Mouse (Mus musculus): ENCODE results near the gene Fbxo48. TPM values are rescaled to one million over a fixed set of nuclear protein-coding genes. Genes with fewer than 3 reads are reported as not detected.

Fbxo48 gene
- 1.7 and 2.2 TPM in 2 replicates for polyA plus RNA-seq (2015; fragmentation: Nextera tagmentation; extraction: Ambion mirVana)

DNA sequence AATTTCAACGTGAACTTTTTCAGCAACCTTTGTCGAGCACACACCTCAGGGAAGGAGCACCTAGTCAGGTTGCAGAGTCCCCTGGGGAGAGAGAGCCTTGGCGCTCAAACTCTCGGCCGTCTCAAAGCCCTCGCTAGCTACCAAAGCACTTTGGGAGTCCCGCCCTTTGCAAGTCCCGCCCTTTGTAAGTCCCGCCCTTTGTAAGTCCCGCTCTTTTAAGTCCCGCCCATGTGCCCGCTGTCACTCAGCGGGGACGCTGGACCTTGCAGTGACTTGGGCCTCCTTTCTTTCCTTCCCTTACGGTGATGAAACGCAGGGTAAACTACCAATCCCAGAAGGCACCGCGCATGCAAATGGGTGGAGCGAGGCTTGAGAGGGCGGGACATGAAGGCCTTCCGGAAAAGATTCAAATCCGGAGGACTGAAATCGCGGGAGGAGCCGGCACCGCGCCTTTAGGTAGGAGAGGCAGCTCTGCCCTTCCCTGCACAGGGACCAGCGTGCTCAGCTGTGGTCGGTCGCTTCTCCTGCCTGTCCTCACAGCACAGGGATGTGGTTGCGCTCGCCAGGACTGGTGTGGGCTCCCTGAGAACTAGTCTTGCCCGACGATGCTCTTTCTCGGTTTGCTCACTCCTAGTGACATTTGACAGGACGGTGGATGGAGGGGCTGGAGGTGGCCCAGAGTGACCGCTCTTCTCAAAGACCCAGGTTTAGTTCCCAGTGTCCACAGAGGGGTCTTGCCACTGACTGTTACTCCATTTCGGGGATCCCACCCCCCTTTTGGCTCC is at the start of gene Fbxo48:
Gene Fbxo48 (plus strand): TSS at position 400 of the 785 bp plus-strand sequence.
- H3K27me3 ChIP-seq = no peaks in the 10 kb centered on the region
- under 1% methylated on average over 38 of the region's 38 CpGs for WGBS
- H3K36me3 ChIP-seq = 0 out of 2 replicates have a peak, but pooled peaks cover 3% of the 10 kb centered on the region
- peak within 1 kb of the TSS; percentile 63 for H3K27ac ChIP-seq
- peak within 1 kb of the TSS; percentile 76 for H3K9ac ChIP-seq
- peaks cover 16% of the 10 kb centered on the region for H3K4me1 ChIP-seq
- peak within 1 kb of the TSS; percentile 69 for H3K4me2 ChIP-seq
- H3K4me3 ChIP-seq = peak within 1 kb of the TSS; percentile 60
- peak; percentile 99 for ATAC-seq (ENCODE audit: insufficient number of reproducible peaks, insufficient read depth, low FRiP score, low TSS enrichment, low read depth)
- no peaks in the 10 kb centered on the region for H3K9me3 ChIP-seq

- Histone ChIP-seq H3K4me1 (peaks cover 12% of the 10 kb centered on the region), H3K9ac (no peak overlapping the region), H3K36me3 (peaks cover 22% of the 10 kb centered on the region), H3K27me3 (0 out of 2 replicates have a peak, but pooled peaks cover 5% of the 10 kb centered on the region), H3K9me3 (no peaks in the 10 kb centered on the region), H3K4me2 (no peak overlapping the region), H3K4me3 (no peak overlapping the region), H3K27ac (no peak overlapping the region)
- 60% methylated on average over 8 of the region's 8 CpGs for WGBS
- no peak for ATAC-seq (ENCODE audit: insufficient number of reproducible peaks, insufficient read depth, low FRiP score, low TSS enrichment, low read depth)
Measured at GRCm38 (mm10) chr11:16904302-16905011, 46.7 kb upstream of the Fbxo48 start.

- H3K4me1 ChIP-seq = peaks cover 12% of the 10 kb centered on the region
- no peak for ATAC-seq (ENCODE audit: insufficient number of reproducible peaks, insufficient read depth, low FRiP score, low TSS enrichment, low read depth)
- peaks cover 22% of the 10 kb centered on the region for H3K36me3 ChIP-seq
- 0 out of 2 replicates have a peak, but pooled peaks cover 5% of the 10 kb centered on the region for H3K27me3 ChIP-seq
- 30% methylated on average over 3 of the region's 3 CpGs for WGBS
- H3K4me3 ChIP-seq = no peak overlapping the region
- no peak overlapping the region for H3K9ac ChIP-seq
- H3K4me2 ChIP-seq = no peak overlapping the region
- H3K27ac ChIP-seq = no peak overlapping the region
- H3K9me3 ChIP-seq = no peaks in the 10 kb centered on the region
Measured at GRCm38 (mm10) chr11:16905012-16905332, 46.2 kb upstream of the Fbxo48 start.

- 98% methylated on average over 2 of the region's 2 CpGs for WGBS
- no peak overlapping the region for H3K9ac ChIP-seq
- no peak overlapping the region for H3K27ac ChIP-seq
- H3K4me1 ChIP-seq = peaks cover 12% of the 10 kb centered on the region
- no peak overlapping the region for H3K4me2 ChIP-seq
- ATAC-seq (ENCODE audit: insufficient number of reproducible peaks, insufficient read depth, low FRiP score, low TSS enrichment, low read depth) = no peak
- no peak overlapping the region for H3K4me3 ChIP-seq
- 0 out of 2 replicates have a peak, but pooled peaks cover 5% of the 10 kb centered on the region for H3K27me3 ChIP-seq
- H3K9me3 ChIP-seq = no peaks in the 10 kb centered on the region
- H3K36me3 ChIP-seq = peaks cover 30% of the 10 kb centered on the region
Measured at GRCm38 (mm10) chr11:16906530-16906929, 44.6 kb upstream of the Fbxo48 start.

- H3K9ac ChIP-seq = no peak overlapping the region
- no peak overlapping the region for H3K4me3 ChIP-seq
- ATAC-seq (ENCODE audit: insufficient number of reproducible peaks, insufficient read depth, low FRiP score, low TSS enrichment, low read depth) = no peak
- 94% methylated on average over 1 of the region's 1 CpGs for WGBS
- no peak overlapping the region for H3K27ac ChIP-seq
- H3K27me3 ChIP-seq = 0 out of 2 replicates have a peak, but pooled peaks cover 5% of the 10 kb centered on the region
- H3K36me3 ChIP-seq = peaks cover 33% of the 10 kb centered on the region
- H3K4me2 ChIP-seq = no peak overlapping the region
- H3K9me3 ChIP-seq = no peaks in the 10 kb centered on the region
- peaks cover 12% of the 10 kb centered on the region for H3K4me1 ChIP-seq
Measured at GRCm38 (mm10) chr11:16907517-16908129, 43.6 kb upstream of the Fbxo48 start.

- ATAC-seq (ENCODE audit: insufficient number of reproducible peaks, insufficient read depth, low FRiP score, low TSS enrichment, low read depth) = no peak
- H3K4me3 ChIP-seq = no peak overlapping the region
- 78% methylated on average over 3 of the region's 3 CpGs for WGBS
Measured at GRCm38 (mm10) chr11:16914756-16915155, 36.4 kb upstream of the Fbxo48 start.

GRCm38 (mm10) chr11:16915850-16916249 is 35.3 kb upstream of the Fbxo48 start:
- Histone ChIP-seq H3K9ac (no peak overlapping the region), H3K36me3 (peaks cover 8% of the 10 kb centered on the region), H3K9me3 (no peaks in the 10 kb centered on the region), H3K4me2 (no peak overlapping the region), H3K27me3 (no peaks in the 10 kb centered on the region), H3K27ac (no peak overlapping the region), H3K4me3 (no peak overlapping the region), H3K4me1 (no peaks in the 10 kb centered on the region)
- 83% methylated on average over 5 of the region's 5 CpGs for WGBS
- ATAC-seq (ENCODE audit: insufficient number of reproducible peaks, insufficient read depth, low FRiP score, low TSS enrichment, low read depth) = no peak

More at GRCm38 (mm10) chr11:16914756-16915155, 36.4 kb upstream of the Fbxo48 start:
- Histone ChIP-seq H3K9ac (no peak overlapping the region), H3K36me3 (peaks cover 11% of the 10 kb centered on the region), H3K9me3 (no peaks in the 10 kb centered on the region), H3K4me2 (no peak overlapping the region), H3K27ac (no peak overlapping the region), H3K4me1 (no peaks in the 10 kb centered on the region), H3K27me3 (no peaks in the 10 kb centered on the region)

GRCm38 (mm10) chr11:16917512-16917911 is 33.7 kb upstream of the Fbxo48 start:
- ATAC-seq (ENCODE audit: insufficient number of reproducible peaks, insufficient read depth, low FRiP score, low TSS enrichment, low read depth) = no peak
- 93% methylated on average over 2 of the region's 2 CpGs for WGBS
- Histone ChIP-seq H3K36me3 (no peaks in the 10 kb centered on the region), H3K4me1 (no peaks in the 10 kb centered on the region), H3K27me3 (no peaks in the 10 kb centered on the region), H3K9me3 (no peaks in the 10 kb centered on the region), H3K4me3 (no peak overlapping the region), H3K9ac (no peak overlapping the region), H3K27ac (no peak overlapping the region), H3K4me2 (no peak overlapping the region)

DNA sequence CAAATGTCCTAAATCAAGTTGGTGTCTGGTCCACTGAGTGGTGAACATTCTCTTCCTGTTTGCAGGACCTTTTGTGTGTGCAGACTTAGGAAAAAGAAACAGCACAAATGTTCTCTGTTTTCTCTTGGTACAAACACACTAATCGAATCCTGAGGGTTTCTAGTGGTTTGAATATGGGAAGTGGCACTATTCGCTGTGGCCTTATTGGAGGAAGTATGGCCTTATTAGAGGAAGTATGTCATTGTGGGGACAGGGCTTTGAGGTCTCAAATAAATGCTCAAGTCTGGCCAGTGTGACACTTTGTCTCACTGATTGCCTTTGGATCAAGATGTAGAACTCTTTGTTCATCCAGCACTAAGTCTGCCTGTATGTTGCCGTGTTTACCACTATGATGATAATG is 19.0 kb upstream of the Fbxo48 start:
- WGBS = 88% methylated on average over 3 of the region's 3 CpGs

DNA sequence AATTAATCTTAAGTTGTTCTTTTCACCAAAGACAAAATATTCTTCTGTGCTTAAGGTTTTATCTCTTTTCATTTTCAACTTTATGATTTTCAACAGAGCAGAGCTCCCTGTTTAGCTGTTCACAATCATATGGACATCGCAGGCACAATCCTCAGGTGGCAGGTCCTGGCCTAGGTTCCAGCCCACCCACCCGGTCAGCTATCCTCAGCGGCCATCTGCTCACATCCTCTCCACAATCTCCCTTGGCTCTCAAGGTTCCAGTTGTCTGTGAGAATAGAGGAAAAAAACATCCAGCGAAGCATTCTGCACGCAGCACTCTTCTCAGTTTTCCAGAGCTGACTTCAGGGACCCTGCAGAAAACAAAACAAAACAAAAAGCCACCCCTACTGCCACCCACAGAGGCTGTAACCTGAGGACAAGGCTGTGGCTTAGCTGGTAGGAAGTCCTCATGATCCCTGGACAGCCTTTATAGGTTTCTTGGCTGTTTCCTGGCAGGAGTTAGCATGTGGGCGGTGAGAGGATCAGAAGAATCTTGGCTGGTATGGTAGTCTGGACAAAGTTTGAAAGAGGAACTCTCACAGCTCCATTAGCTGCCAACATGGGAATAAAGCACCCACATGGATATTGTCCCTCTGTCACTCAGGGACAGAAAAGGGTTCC is 15.5 kb upstream of the Fbxo48 start:
- no peak overlapping the region for H3K27ac ChIP-seq
- H3K9ac ChIP-seq = no peak overlapping the region
- 0 out of 2 replicates have a peak, but pooled peaks cover 5% of the 10 kb centered on the region for H3K4me1 ChIP-seq
- H3K36me3 ChIP-seq = no peaks in the 10 kb centered on the region
- ATAC-seq (ENCODE audit: insufficient number of reproducible peaks, insufficient read depth, low FRiP score, low TSS enrichment, low read depth) = no peak
- H3K4me3 ChIP-seq = no peak overlapping the region
- 67% methylated on average over 6 of the region's 6 CpGs for WGBS
- H3K27me3 ChIP-seq = no peaks in the 10 kb centered on the region
- H3K4me2 ChIP-seq = no peak overlapping the region
- no peaks in the 10 kb centered on the region for H3K9me3 ChIP-seq

More for the DNA sequence above, 19.0 kb upstream of the Fbxo48 start:
- Histone ChIP-seq H3K36me3 (no peaks in the 10 kb centered on the region), H3K4me3 (no peak overlapping the region), H3K4me1 (0 out of 2 replicates have a peak, but pooled peaks cover 5% of the 10 kb centered on the region), H3K4me2 (no peak overlapping the region), H3K9ac (no peak overlapping the region), H3K27me3 (no peaks in the 10 kb centered on the region), H3K27ac (no peak overlapping the region), H3K9me3 (no peaks in the 10 kb centered on the region)
- ATAC-seq (ENCODE audit: insufficient number of reproducible peaks, insufficient read depth, low FRiP score, low TSS enrichment, low read depth) = no peak

GRCm38 (mm10) chr11:16941103-16941793 is 9.9 kb upstream of the Fbxo48 start:
- Histone ChIP-seq H3K27me3 (no peaks in the 10 kb centered on the region), H3K4me1 (peaks cover 10% of the 10 kb centered on the region), H3K9ac (no peak overlapping the region), H3K4me3 (no peak overlapping the region), H3K27ac (no peak overlapping the region), H3K9me3 (no peaks in the 10 kb centered on the region), H3K36me3 (no peaks in the 10 kb centered on the region), H3K4me2 (no peak overlapping the region)
- no peak for ATAC-seq (ENCODE audit: insufficient number of reproducible peaks, insufficient read depth, low FRiP score, low TSS enrichment, low read depth)
- 74% methylated on average over 4 of the region's 4 CpGs for WGBS
